Mouse (Mus musculus) Patski (cell line): ENCODE results near the gene Hapln4. TPM values are rescaled to one million over a fixed set of nuclear protein-coding genes. Genes with fewer than 3 reads are reported as not detected.
A peak's percentile ranks its signal among the peaks of the same experiment; 100 is the strongest.

ENCODE experiments used
- ATAC-seq: fragments of 100-300 bp; one replicate; pipeline ENCODE4 v1.8.0; 2021
- CTCF ChIA-PET: fragments of 350-600 bp; sonication (Branson Sonifier 250); formaldehyde crosslinking; loops from one replicate; lab custom pipeline; 2022; ENCODE audit warnings: inconsistent platforms; lab: Charles Lee
- POLR2A ChIA-PET: fragments of 350-600 bp; sonication (Branson Sonifier 250); formaldehyde crosslinking; loops from one replicate; lab custom pipeline; 2022; ENCODE audit warnings: antibody characterized with exemption, inconsistent platforms; lab: Charles Lee
- DNase-seq: peaks from one replicate; pipeline ENCODE4 v3.0.0-alpha.2; 2011; ENCODE audit warnings: low read depth, low spot score
- H3K27me3 ChIP-seq: fragments of 371-371 bp; one replicate; pipeline ENCODE4 v1.5.1; 2021
- CTCF ChIP-seq: fragments of 100-300 bp; IDR thresholded peaks from one replicate; pipeline ENCODE4 v1.5.1; 2021
- in situ Hi-C: fragments of 300-500 bp; cut with MboI; formaldehyde crosslinking; loops from 3 replicates; pipeline ENCODE4 v1.11.1; 2018; ENCODE audit warnings: low pct_unique_long_range_greater_than_20kb, mixed read lengths
- polyA plus RNA-seq: library from polyadenylated mRNA; unstranded; gene quantifications from one replicate; pipeline ENCODE4 v1.2.3, GENCODE M21; 2021

The Hapln4 gene
- polyA plus RNA-seq, 1 experiment from 2014 or later: 7.3 TPM

DNA sequence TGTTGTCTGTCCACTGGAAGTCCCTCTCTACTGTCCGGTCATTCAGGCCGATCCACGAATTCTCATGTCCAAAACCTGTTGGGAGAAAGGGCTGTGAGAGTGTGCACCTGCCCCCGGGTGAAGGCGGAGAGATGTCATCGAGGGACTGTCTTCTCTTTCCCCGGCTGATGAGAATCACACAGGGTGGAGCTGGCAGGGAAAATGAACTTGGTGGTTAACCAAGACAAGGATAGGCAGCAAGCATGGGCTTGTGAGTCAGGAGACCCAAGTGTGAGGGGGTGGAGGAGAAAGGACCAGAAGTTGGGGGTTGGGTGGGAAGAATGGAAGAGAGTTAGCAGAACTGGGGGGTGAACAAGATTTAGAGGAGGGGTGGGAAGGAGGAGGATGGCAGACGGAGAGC, 17.0 kb downstream of the Hapln4 start:
- no peak for TF ChIP-seq CTCF
- in situ Hi-C loops: no loop called here
- peaks cover 35% of the 10 kb centered on the region for H3K27me3 ChIP-seq
- DNase-seq (no peak), ATAC-seq (no peak)
- ChIA-PET CTCF (no interaction called here), POLR2A (no interaction called here)

- CTCF ChIA-PET: interaction anchor here (0.7 kb wide), 1 partner anchor 52 kb away, joined by 3 read pairs; no protein-coding TSS in a partner anchor
- in situ Hi-C loops: no loop called here
- POLR2A ChIA-PET: no interaction called here
- H3K27me3 ChIP-seq: peaks cover 45% of the 10 kb centered on the region
- DNase-seq (no peak), ATAC-seq (peak; percentile 29)
- no peak for TF ChIP-seq CTCF
These were observed 21.2 kb downstream of the Hapln4 start for GRCm38 (mm10) chr8:70104506-70104905.

DNA sequence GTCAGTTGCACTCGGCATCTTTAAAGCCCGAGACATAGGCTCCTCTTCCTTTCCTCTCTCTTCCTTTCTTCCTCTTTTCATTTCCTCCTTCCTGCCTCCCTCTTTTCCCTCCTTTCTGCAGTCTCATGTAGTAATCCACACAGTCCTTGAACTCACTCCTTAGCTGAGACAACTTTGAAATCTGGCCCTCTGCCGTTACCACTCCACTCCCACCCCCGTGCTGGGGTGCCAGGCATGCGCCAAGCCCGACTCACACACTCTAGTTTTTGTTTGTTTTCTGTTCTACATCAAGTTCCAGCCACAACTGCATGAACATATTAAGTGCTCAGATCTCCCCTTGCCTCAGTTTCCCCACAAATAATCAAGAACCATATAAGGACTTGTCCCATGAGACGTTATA, 21.7 kb downstream of the Hapln4 start:
- in situ Hi-C loops: no loop called here
- DNase-seq: no peak
- no peak for ATAC-seq
- no peak for TF ChIP-seq CTCF
- ChIA-PET POLR2A (interaction anchor here (0.9 kb wide), 1 partner anchor 11 kb away, joined by 3 read pairs; no protein-coding TSS in a partner anchor), CTCF (interaction anchor here (0.7 kb wide), 1 partner anchor 52 kb away, joined by 3 read pairs; no protein-coding TSS in a partner anchor)
- peaks cover 46% of the 10 kb centered on the region for H3K27me3 ChIP-seq

DNA sequence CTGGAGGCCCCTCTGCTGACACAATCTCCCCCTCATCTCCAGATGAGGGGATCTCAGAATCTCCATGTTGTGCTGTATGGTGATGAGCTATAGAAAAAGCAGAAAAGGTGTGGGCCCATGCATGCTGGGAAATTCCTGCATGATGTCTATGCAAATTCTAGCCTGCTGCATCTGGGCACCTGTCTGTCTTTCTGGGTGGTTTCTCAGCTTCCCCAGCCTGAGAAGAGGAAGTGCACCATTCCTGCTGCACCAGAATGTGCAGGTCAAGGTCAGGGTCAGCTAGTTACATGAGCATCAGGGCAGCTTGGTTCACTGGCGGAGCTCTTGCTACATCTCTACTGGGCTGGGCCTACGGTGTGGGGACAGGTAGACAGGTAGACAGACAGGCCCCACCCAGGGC, 27.2 kb downstream of the Hapln4 start:
- ATAC-seq: no peak
- in situ Hi-C loops: no loop called here
- no peak for TF ChIP-seq CTCF
- ChIA-PET POLR2A (no interaction called here), CTCF (no interaction called here)
- DNase-seq: no peak
- H3K27me3 ChIP-seq: peaks cover 76% of the 10 kb centered on the region

DNA sequence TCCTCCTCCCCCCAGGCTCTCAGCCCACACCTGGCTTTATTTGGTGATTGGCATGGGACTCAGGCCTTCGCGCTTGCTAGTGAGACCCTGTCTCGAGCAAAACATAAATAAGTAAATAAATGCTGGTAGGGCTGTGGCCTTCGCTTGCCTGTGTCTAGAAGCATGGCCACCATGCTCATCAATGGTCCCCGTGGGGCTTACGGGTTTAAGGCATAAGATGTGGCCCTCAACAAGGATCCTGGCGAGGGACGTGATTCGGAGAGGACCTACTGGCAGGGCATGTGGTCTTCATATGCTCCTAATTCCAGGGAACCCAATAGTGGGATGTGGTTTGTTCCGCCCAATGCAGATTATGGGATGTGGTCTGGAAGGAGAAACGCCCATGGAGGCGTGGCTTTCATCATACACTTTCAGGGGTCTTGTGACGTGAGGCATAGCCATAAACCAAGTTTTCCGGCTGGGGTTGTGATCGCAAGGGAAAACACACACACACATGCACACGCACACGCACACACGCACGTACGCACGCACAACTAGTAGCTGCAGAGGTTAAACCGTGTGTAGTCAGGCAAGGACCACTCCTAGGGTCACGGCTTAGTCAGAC, 28.0 kb downstream of the Hapln4 start:
- ATAC-seq (no peak), DNase-seq (no peak)
- peaks cover 80% of the 10 kb centered on the region for H3K27me3 ChIP-seq
- in situ Hi-C loops: no loop called here
- ChIA-PET POLR2A (no interaction called here), CTCF (no interaction called here)
- TF ChIP-seq CTCF: no peak

GRCm38 (mm10) chr8:70112401-70113016, 29.3 kb downstream of the Hapln4 start:
- ATAC-seq (no peak), DNase-seq (no peak)
- ChIA-PET CTCF (no interaction called here), POLR2A (no interaction called here)
- peaks cover 80% of the 10 kb centered on the region for H3K27me3 ChIP-seq
- no peak for TF ChIP-seq CTCF
- in situ Hi-C loops: no loop called here

DNA sequence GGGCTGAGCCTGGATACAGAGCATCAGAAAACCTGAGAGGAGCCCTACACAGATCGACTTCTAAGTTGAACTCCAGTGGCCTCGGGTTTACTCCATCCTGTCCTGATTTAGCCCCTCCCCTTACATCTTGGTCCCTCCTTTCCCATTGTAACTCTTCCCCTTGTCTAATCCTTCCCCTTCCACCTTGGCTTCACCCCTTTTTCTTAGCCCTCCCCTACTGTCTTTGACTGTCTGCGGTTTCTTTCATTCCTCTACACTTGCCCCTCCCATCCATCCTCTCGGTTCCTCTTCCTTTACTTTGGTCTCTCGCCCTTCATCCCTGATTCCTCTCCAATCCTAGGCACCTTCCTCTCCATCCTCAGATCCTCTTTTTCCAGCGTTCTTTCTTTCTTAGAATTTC, 31.2 kb downstream of the Hapln4 start:
- ChIA-PET POLR2A (no interaction called here), CTCF (no interaction called here)
- H3K27me3 ChIP-seq: peaks cover 69% of the 10 kb centered on the region
- no peak for TF ChIP-seq CTCF
- DNase-seq (no peak), ATAC-seq (no peak)
- in situ Hi-C loops: no loop called here

DNA sequence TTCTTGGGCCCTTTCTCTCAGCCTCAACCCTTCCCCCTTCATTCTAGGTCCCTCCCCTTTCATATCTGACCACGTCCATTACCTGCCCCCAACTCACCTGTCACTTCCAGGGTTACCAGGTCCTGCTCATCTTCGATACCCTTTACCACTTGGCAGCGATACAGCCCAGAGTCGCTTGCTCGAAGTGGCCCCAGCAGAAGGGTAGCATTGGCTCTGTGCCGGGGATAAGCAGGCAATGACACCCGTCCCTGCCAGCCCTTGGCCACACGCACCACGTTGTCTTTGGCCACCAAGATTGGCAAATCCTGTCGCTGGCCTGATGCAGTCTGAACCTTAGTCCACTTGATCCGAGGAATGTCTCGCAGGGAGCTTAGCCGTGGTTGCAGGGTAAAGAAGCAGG, 31.6 kb downstream of the Hapln4 start:
- peaks cover 73% of the 10 kb centered on the region for H3K27me3 ChIP-seq
- in situ Hi-C loops: no loop called here
- DNase-seq (no peak), ATAC-seq (no peak)
- POLR2A ChIA-PET: no interaction called here
- no peak for TF ChIP-seq CTCF
- CTCF ChIA-PET: no interaction called here

- in situ Hi-C loops: no loop called here
- ATAC-seq (no peak), DNase-seq (no peak)
- ChIA-PET POLR2A (no interaction called here), CTCF (no interaction called here)
- TF ChIP-seq CTCF: no peak
- peaks cover 64% of the 10 kb centered on the region for H3K27me3 ChIP-seq
These were observed 34.4 kb downstream of the Hapln4 start for GRCm38 (mm10) chr8:70117611-70118010.

DNA sequence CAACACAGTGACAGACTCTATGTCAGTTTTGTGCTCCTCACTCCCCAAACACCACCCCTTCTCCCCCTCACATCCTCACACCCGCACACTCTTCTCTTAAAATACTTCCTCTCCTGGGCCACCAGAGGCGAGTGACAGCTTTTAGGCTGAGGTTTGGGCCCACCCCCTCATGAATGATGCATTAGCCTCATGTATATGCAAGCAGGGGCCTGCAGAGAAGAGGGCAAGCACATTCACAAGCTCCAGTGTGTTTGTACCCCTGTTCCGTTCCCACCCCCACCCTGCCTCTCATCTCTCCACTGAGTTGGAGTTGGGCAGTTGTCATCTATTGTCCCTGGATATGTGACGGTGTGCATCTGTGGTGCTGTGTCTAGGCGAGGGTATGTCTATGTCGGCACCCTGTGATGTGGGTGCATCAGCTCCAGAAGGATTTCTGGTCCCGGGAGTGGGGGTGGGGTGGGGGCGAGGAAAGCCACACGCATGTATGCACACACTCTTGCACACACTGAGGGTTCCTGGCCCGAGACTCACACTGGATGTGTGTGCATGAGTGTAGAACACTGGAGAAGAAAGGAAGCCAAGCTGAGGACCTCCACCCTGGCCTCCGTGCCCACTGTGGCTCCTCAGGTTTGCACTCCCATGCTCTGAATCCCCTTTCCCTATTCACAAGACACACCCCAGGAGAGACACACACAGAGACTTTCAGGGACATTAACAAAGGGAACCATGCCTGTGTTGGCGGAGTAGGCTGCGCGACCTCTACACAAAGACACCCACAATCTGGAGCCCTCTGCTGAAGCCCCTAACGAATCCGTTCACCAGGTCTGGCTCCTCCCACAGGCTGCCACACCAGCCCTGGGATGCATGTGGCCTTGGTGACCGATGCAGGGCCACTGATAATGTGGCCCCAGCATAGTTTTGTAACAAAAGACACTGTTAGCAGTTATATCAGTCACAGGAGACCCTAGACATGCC, 35.8 kb downstream of the Hapln4 start:
- no peak for TF ChIP-seq CTCF

More for the DNA sequence above, 35.8 kb downstream of the Hapln4 start:
- in situ Hi-C loops: no loop called here
- H3K27me3 ChIP-seq: peaks cover 55% of the 10 kb centered on the region
- DNase-seq: no peak
- no peak for ATAC-seq
- ChIA-PET CTCF (interaction anchor here (1.3 kb wide), 1 partner anchor 21 kb away, joined by 3 read pairs; no protein-coding TSS in a partner anchor), POLR2A (no interaction called here)
